Mouse (Mus musculus) ovary, adult 10 weeks (tissue): ENCODE data around the gene Adamts6. TPM values are rescaled to one million over a fixed set of nuclear protein-coding genes. Genes with fewer than 3 reads are reported as not detected.

Experiments
- polyA plus RNA-seq: library from polyadenylated mRNA; stranded (reverse); fragments of 350-450 nt; fragmentation: Illumina TruSeq; extraction: RNeasy Lipid Tissue Mini Kit (QIAGEN cat#74804); gene quantifications from one replicate; pipeline ENCODE4 v1.2.3, GENCODE M21; 2014

Gene Adamts6
- polyA plus RNA-seq = 14.6 TPM

GRCm38 (mm10) chr13:104287366-104288225 lies at the start of gene Adamts6:
Adamts6 (plus strand) TSS chr13:104287835.

Other genes starting within 250 kb of the Adamts6 start
- gene Nln, start 178.2 kb upstream of the Adamts6 start, polyA plus RNA-seq = 72.6 TPM
- gene Sgtb, start 178.1 kb upstream of the Adamts6 start, polyA plus RNA-seq = 8.3 TPM
- 91.7 TPM for gene Trappc13, start 109.4 kb upstream of the Adamts6 start, polyA plus RNA-seq
- 107 TPM for gene Trim23, start 109.0 kb upstream of the Adamts6 start, polyA plus RNA-seq
- gene Cenpk, start 59.2 kb upstream of the Adamts6 start, polyA plus RNA-seq = 115 TPM
- 57.9 TPM for gene Ppwd1, start 59.0 kb upstream of the Adamts6 start, polyA plus RNA-seq